Mouse (Mus musculus) kidney, postnatal 0 days (tissue): ENCODE data around the gene Ccdc97. TPM values are rescaled to one million over a fixed set of nuclear protein-coding genes. Genes with fewer than 3 reads are reported as not detected.

Experiments used
- ATAC-seq: fragments of 200-750 bp; cut with Nextera tagmentation; replicated peaks from 2 replicates; pipeline ENCODE4 v1.8.0; 2017; ENCODE audit warnings: low read depth, moderate number of reproducible peaks, moderate TSS enrichment, moderate library complexity; ENCODE audit not compliant: low FRiP score
- DNase-seq: peaks from one replicate; pipeline ENCODE4 v3.0.0-alpha.2; 2016; ENCODE audit warnings: low spot score
- H3K27ac ChIP-seq: fragments of 300-500 bp; sonication (generic); 2 replicates; pipeline ENCODE4 v1.5.1; 2014; ENCODE audit warnings: mild to moderate bottlenecking
- H3K27me3 ChIP-seq: fragments of 300-500 bp; sonication (generic); 2 replicates; pipeline ENCODE4 v1.6.1; 2014; ENCODE audit warnings: low read length, mixed read lengths; ENCODE audit not compliant: insufficient read depth
- H3K36me3 ChIP-seq: fragments of 300-500 bp; sonication (generic); 2 replicates; pipeline ENCODE4 v1.6.1; 2014; ENCODE audit warnings: low read length, mixed read lengths; ENCODE audit not compliant: insufficient read depth
- H3K4me1 ChIP-seq: fragments of 300-500 bp; sonication (generic); replicated peaks from 2 replicates; pipeline ENCODE4 v1.6.1; 2014; ENCODE audit warnings: antibody characterized with exemption, low read length, mixed read lengths; ENCODE audit not compliant: insufficient read depth
- H3K4me2 ChIP-seq: fragments of 300-500 bp; sonication (generic); 2 replicates; pipeline ENCODE4 v1.6.1; 2014; ENCODE audit warnings: mild to moderate bottlenecking, low read length, moderate library complexity, mixed read lengths
- H3K4me3 ChIP-seq: fragments of 300-500 bp; sonication (generic); replicated peaks from 2 replicates; pipeline ENCODE4 v1.5.1; 2014; ENCODE audit warnings: low read depth, low read length
- H3K9ac ChIP-seq: fragments of 300-500 bp; sonication (generic); 2 replicates; pipeline ENCODE4 v1.6.1; 2014; ENCODE audit warnings: low read depth, low read length
- H3K9me3 ChIP-seq: fragments of 300-500 bp; sonication (generic); replicated peaks from 2 replicates; pipeline ENCODE4 v1.6.1; 2016; ENCODE audit warnings: low read length, inconsistent platforms, mixed read lengths
- CTCF ChIP-seq: IDR thresholded peaks from 2 replicates; pipeline ENCODE4 v1.5.1; 2016; ENCODE audit warnings: antibody characterized with exemption, low read depth, mild to moderate bottlenecking, moderate library complexity
- WGBS: fragments of 180-500 bp; shearing (Covaris S2); extraction: QIAGEN DNeasy Blood & Tissue Kit; methylation state at CpG from one replicate; pipeline ENCODE4 v1.1.7; 2014; 5-methylcytosine and 5-hydroxymethylcytosine counted together
- polyA plus RNA-seq: library from polyadenylated mRNA; unstranded; fragments of >200 nt; fragmentation: Nextera tagmentation; extraction: Ambion mirVana; gene quantifications from 2 replicates; pipeline ENCODE4 v1.2.1, GENCODE M21; 2015

Gene Ccdc97
- polyA plus RNA-seq, 1 experiment from 2014 or later = 19.4 TPM

DNA sequence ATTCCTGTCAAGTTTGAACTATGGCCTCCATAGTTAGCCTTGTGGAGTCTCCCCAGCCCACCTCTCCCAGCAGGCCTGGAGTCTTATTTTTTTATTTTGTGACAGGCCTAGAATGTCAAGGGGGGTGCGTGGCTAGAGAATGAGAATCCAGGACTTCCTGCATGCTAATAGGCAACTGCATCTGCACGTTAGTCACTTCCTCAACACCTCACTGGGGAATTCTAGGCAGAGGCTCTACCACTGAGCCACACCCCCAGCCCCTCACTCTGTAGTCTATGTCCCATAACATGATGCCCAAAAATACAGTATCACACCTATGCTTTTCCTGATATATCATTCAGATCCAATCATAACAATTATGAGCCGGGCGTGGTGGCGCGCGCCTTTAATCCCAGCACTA lies 41.9 kb downstream of the Ccdc97 start:
- Histone ChIP-seq H3K4me2 (no peak overlapping the region), H3K9me3 (no peaks in the 10 kb centered on the region), H3K4me1 (0 out of 2 replicates have a peak, but pooled peaks cover 4% of the 10 kb centered on the region), H3K9ac (no peak overlapping the region), H3K36me3 (no peaks in the 10 kb centered on the region), H3K4me3 (no peak overlapping the region), H3K27ac (no peak overlapping the region), H3K27me3 (no peaks in the 10 kb centered on the region)
- ATAC-seq (no peak), DNase-seq (no peak)
- TF ChIP-seq CTCF = no peak
- 90% methylated on average over 7 of the region's 7 CpGs for WGBS

DNA sequence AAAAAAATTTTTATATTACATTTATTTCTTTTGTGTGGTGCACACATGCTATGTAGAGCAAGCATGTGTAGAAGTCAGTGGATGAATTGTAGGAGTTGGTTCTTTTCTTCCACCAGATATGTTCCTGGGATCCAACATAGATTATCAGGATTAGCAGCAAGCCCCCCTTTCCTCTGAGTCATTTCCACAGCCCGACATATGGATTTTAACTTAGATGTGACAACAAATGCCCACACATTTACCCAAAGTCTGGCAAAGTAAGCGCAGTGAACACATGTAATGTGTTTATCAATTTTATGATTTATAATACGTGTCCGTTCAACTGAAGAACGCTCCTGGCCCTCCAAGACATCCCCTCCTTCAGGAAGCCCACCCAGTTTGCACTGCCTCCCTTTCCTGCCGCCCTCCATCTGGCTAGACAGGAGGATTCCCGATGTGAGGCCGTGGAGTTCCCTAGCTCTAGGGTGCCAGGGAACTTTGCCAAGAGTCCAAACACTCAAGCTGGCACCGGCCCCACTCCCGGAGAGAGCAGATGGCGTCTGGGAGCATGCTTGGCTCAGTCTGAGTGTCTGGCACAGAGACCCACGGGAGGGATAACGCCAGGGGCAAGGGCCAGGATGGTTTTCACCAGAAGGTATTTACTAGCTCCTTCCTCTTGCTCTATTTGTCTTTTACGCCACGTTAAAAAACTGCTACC lies 42.7 kb downstream of the Ccdc97 start:
- WGBS = 62% methylated on average over 15 of the region's 15 CpGs
- H3K4me1 ChIP-seq = 0 out of 2 replicates have a peak, but pooled peaks cover 2% of the 10 kb centered on the region
- no peaks in the 10 kb centered on the region for H3K36me3 ChIP-seq
- H3K27me3 ChIP-seq = no peaks in the 10 kb centered on the region
- no peak overlapping the region for H3K27ac ChIP-seq
- TF ChIP-seq CTCF = no peak
- no peak for DNase-seq
- H3K4me2 ChIP-seq = no peak overlapping the region
- ATAC-seq = no peak
- no peak overlapping the region for H3K9ac ChIP-seq
- no peak overlapping the region for H3K4me3 ChIP-seq
- no peaks in the 10 kb centered on the region for H3K9me3 ChIP-seq

- no peak for TF ChIP-seq CTCF
- ATAC-seq (no peak), DNase-seq (no peak)
- Histone ChIP-seq H3K4me1 (no peaks in the 10 kb centered on the region), H3K4me2 (no peak overlapping the region; the same call in 1 of the 2 replicates), H3K27me3 (no peaks in the 10 kb centered on the region), H3K4me3 (peak overlapping the region; percentile 27; the same call in 1 of the 2 replicates), H3K27ac (no peak overlapping the region), H3K9ac (no peak overlapping the region), H3K9me3 (no peaks in the 10 kb centered on the region), H3K36me3 (no peaks in the 10 kb centered on the region)
- WGBS = 50% methylated on average over 6 of the region's 6 CpGs
Observed at GRCm38 (mm10) chr7:25675405-25675804, 43.5 kb downstream of the Ccdc97 start.

DNA sequence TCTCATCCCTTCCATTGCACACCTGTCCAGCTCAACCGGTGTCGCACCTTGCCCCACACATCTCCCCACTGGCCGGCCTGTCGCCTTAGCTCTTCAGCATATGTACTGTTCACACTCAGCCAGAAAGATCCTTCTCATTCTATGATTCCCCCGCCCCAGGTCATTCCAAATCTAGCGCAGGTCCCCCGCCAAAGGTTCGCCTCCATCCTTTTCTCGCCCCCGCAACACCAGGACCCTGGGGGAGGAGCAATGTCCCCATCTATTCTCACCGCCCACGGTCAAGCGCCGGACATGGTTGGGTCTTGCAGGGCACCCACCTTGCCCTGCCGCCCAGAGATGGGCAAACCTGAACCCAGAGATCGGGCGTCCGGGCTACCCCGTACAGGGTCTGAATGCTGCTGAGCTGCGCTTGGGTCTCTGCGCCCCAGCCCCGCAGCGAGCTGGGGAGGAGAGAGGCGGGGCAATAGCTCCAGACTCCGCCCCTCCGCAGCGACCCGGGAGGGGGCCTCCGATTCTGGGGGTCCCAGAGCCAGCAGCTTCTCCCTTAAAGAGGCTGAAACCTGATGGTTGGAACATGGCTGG lies 44.1 kb downstream of the Ccdc97 start, which contains the start of gene Tmem91:
Tmem91 (minus strand) TSS at position 448 of the 582 bp plus-strand sequence.
- Histone ChIP-seq H3K27ac (no peak within 1 kb of the TSS), H3K4me1 (no peaks in the 10 kb centered on the region), H3K9ac (peak within 1 kb of the TSS; percentile 23; the same call in 1 of the 2 replicates), H3K4me2 (peak within 1 kb of the TSS; percentile 58), H3K27me3 (no peaks in the 10 kb centered on the region), H3K9me3 (no peaks in the 10 kb centered on the region), H3K4me3 (peak within 1 kb of the TSS; percentile 27), H3K36me3 (no peaks in the 10 kb centered on the region)
- 4% methylated on average over 29 of the region's 29 CpGs for whole genome bisulfite sequencing
- ATAC-seq (no peak), DNase-seq (no peak)
- no peak for TF ChIP-seq CTCF

DNA sequence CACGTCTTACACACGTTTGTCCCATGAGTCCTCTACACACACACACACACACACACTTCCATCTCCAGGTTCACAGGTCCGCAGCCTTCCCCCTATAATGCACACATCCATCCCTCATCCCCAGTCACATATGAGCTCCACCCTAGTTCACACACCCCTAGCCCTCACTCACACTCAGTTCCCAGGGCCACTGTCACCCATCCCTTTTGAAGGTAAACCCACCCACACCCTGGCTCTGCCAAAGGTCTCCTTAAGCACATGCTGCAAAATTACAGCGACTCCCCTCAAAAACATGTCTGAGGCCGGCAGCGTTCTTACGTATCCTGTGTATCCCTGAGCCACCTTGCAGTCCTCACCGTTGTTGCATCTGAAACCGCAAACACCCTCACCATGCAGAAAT lies 44.6 kb downstream of the Ccdc97 start:
- Histone ChIP-seq H3K36me3 (no peaks in the 10 kb centered on the region), H3K9me3 (no peaks in the 10 kb centered on the region), H3K4me2 (0 out of 2 replicates have a peak overlapping the region, but pooled peaks have one; percentile 58), H3K27me3 (no peaks in the 10 kb centered on the region), H3K4me1 (no peaks in the 10 kb centered on the region), H3K27ac (no peak overlapping the region), H3K9ac (no peak overlapping the region), H3K4me3 (no peak overlapping the region)
- no peak for DNase-seq
- 25% methylated on average over 9 of the region's 9 CpGs for WGBS
- no peak for ATAC-seq
- TF ChIP-seq CTCF = no peak

- TF ChIP-seq CTCF = 0 out of 2 replicates have a peak, but pooled peaks have one; percentile 12
- no peak for ATAC-seq
- 57% methylated on average over 4 of the region's 4 CpGs for WGBS
- no peak for DNase-seq
- peaks cover 10% of the 10 kb centered on the region; the same call in 1 of the 2 replicates for H3K36me3 ChIP-seq
- H3K9me3 ChIP-seq = no peaks in the 10 kb centered on the region
- H3K4me1 ChIP-seq = no peaks in the 10 kb centered on the region
- H3K27me3 ChIP-seq = no peaks in the 10 kb centered on the region
- H3K4me2 ChIP-seq = no peak overlapping the region
- no peak overlapping the region for H3K27ac ChIP-seq
- no peak overlapping the region for H3K9ac ChIP-seq
- H3K4me3 ChIP-seq = no peak overlapping the region
Observed at GRCm38 (mm10) chr7:25672442-25672841, 46.4 kb downstream of the Ccdc97 start.
